Mouse (Mus musculus) midbrain, embryonic 10.5 days (tissue): ENCODE results near the gene Fam193a. TPM values are rescaled to one million over a fixed set of nuclear protein-coding genes. Genes with fewer than 3 reads are reported as not detected.

Source experiments
- DNase-seq: peaks from one replicate; pipeline ENCODE4 v3.0.0-alpha.2; 2017; ENCODE audit warnings: low spot score
- H3K27ac ChIP-seq: fragments of 300-500 bp; sonication (generic); replicated peaks from 2 replicates; pipeline ENCODE4 v1.5.1; 2016; ENCODE audit warnings: mild to moderate bottlenecking
- H3K27me3 ChIP-seq: fragments of 300-500 bp; sonication (generic); 2 replicates; pipeline ENCODE4 v1.6.1; 2016; ENCODE audit warnings: low read depth, mild to moderate bottlenecking; ENCODE audit not compliant: poor library complexity, severe bottlenecking
- H3K36me3 ChIP-seq: fragments of 300-500 bp; sonication (generic); 2 replicates; pipeline ENCODE4 v1.6.1; 2016; ENCODE audit warnings: mild to moderate bottlenecking, moderate library complexity
- H3K4me1 ChIP-seq: fragments of 300-500 bp; sonication (generic); 2 replicates; pipeline ENCODE4 v1.6.1; 2016
- H3K4me3 ChIP-seq: fragments of 300-500 bp; sonication (generic); 2 replicates; pipeline ENCODE4 v1.5.1; 2016; ENCODE audit warnings: mild to moderate bottlenecking, moderate library complexity
- H3K9me3 ChIP-seq: fragments of 300-500 bp; sonication (generic); replicated peaks from 2 replicates; pipeline ENCODE4 v1.6.1; 2016; ENCODE audit warnings: mild to moderate bottlenecking
- WGBS: fragments of 180-500 bp; shearing (Covaris S2); methylation state at CpG from one replicate; pipeline ENCODE4 v1.1.7; 2016; 5-methylcytosine and 5-hydroxymethylcytosine counted together
- polyA plus RNA-seq: library from polyadenylated mRNA; unstranded; fragments of >200 nt; fragmentation: Nextera tagmentation; extraction: Ambion mirVana; gene quantifications from 2 replicates; pipeline ENCODE4 v1.2.1, GENCODE M21; 2016

Gene Fam193a
- polyA plus RNA-seq, 1 experiment from 2014 or later, result 12.1 TPM

GRCm38 (mm10) chr5:34520458-34521209 is 150.9 kb downstream of the Fam193a start:
- Histone ChIP-seq H3K27me3 (peaks cover 10% of the 10 kb centered on the region), H3K9me3 (no peaks in the 10 kb centered on the region), H3K4me1 (peaks cover under 1% of the 10 kb centered on the region), H3K27ac (no peak overlapping the region), H3K36me3 (no peaks in the 10 kb centered on the region), H3K4me3 (no peak overlapping the region)
- no peak for DNase-seq
- 77% methylated on average over 11 of the region's 11 CpGs for WGBS

GRCm38 (mm10) chr5:34521337-34521736 is 151.6 kb downstream of the Fam193a start:
- Histone ChIP-seq H3K9me3 (no peaks in the 10 kb centered on the region), H3K4me1 (peaks cover 8% of the 10 kb centered on the region), H3K27me3 (peaks cover 14% of the 10 kb centered on the region), H3K36me3 (no peaks in the 10 kb centered on the region), H3K27ac (no peak overlapping the region), H3K4me3 (no peak overlapping the region)
- 83% methylated on average over 3 of the region's 3 CpGs for WGBS
- no peak for DNase-seq

- Histone ChIP-seq H3K36me3 (no peaks in the 10 kb centered on the region), H3K4me1 (peaks cover 12% of the 10 kb centered on the region), H3K9me3 (no peaks in the 10 kb centered on the region), H3K27ac (no peak overlapping the region), H3K4me3 (no peak overlapping the region), H3K27me3 (peaks cover 30% of the 10 kb centered on the region)
- 65% methylated on average over 4 of the region's 4 CpGs for WGBS
- no peak for DNase-seq
Measured at GRCm38 (mm10) chr5:34523958-34524485, 154.3 kb downstream of the Fam193a start.

- no peak for DNase-seq
- Histone ChIP-seq H3K4me3 (no peak overlapping the region), H3K27me3 (peaks cover 30% of the 10 kb centered on the region), H3K36me3 (no peaks in the 10 kb centered on the region), H3K27ac (no peak overlapping the region), H3K4me1 (peaks cover 12% of the 10 kb centered on the region), H3K9me3 (no peaks in the 10 kb centered on the region)
Measured at GRCm38 (mm10) chr5:34524511-34524910, 154.8 kb downstream of the Fam193a start.

GRCm38 (mm10) chr5:34525663-34526476 is 156.1 kb downstream of the Fam193a start, which contains the start of gene Sh3bp2:
Gene Sh3bp2 (plus strand): TSS chr5:34525838.
- Histone ChIP-seq H3K4me3 (peak within 1 kb of the TSS; percentile 65), H3K27me3 (peaks cover 30% of the 10 kb centered on the region), H3K36me3 (no peaks in the 10 kb centered on the region), H3K4me1 (peaks cover 12% of the 10 kb centered on the region), H3K9me3 (no peaks in the 10 kb centered on the region), H3K27ac (peak within 1 kb of the TSS; percentile 69; the same call in 1 of the 2 replicates)
- peak; percentile 90 for DNase-seq
- 3% methylated on average over 38 of the region's 38 CpGs for WGBS

GRCm38 (mm10) chr5:34526477-34526775 is 156.7 kb downstream of the Fam193a start:
- no peak for DNase-seq
- WGBS, result 34% methylated on average over 5 of the region's 5 CpGs
- H3K27me3 ChIP-seq, result peaks cover 30% of the 10 kb centered on the region
- no peak overlapping the region for H3K27ac ChIP-seq
- peak overlapping the region; percentile 65 for H3K4me3 ChIP-seq
- no peaks in the 10 kb centered on the region for H3K36me3 ChIP-seq
- H3K9me3 ChIP-seq, result no peaks in the 10 kb centered on the region
- H3K4me1 ChIP-seq, result peaks cover 12% of the 10 kb centered on the region

GRCm38 (mm10) chr5:34527352-34527751 is 157.6 kb downstream of the Fam193a start:
- no peak for DNase-seq
- Histone ChIP-seq H3K36me3 (no peaks in the 10 kb centered on the region), H3K4me1 (peaks cover 12% of the 10 kb centered on the region), H3K9me3 (no peaks in the 10 kb centered on the region), H3K27ac (no peak overlapping the region), H3K4me3 (no peak overlapping the region), H3K27me3 (peaks cover 30% of the 10 kb centered on the region)
- WGBS, result 87% methylated on average over 2 of the region's 2 CpGs

GRCm38 (mm10) chr5:34528724-34529123 is 159.0 kb downstream of the Fam193a start:
- H3K9me3 ChIP-seq, result no peaks in the 10 kb centered on the region
- no peaks in the 10 kb centered on the region for H3K36me3 ChIP-seq
- H3K27ac ChIP-seq, result no peak overlapping the region
- peaks cover 12% of the 10 kb centered on the region for H3K4me1 ChIP-seq
- no peak for DNase-seq
- 87% methylated on average over 5 of the region's 5 CpGs for WGBS
- peaks cover 30% of the 10 kb centered on the region for H3K27me3 ChIP-seq
- no peak overlapping the region for H3K4me3 ChIP-seq

GRCm38 (mm10) chr5:34530116-34530515 is 160.4 kb downstream of the Fam193a start:
- Histone ChIP-seq H3K27me3 (peaks cover 20% of the 10 kb centered on the region), H3K4me1 (peaks cover 12% of the 10 kb centered on the region), H3K9me3 (no peaks in the 10 kb centered on the region), H3K4me3 (no peak overlapping the region), H3K27ac (no peak overlapping the region), H3K36me3 (no peaks in the 10 kb centered on the region)
- WGBS, result 84% methylated on average over 5 of the region's 5 CpGs
- no peak for DNase-seq

- DNase-seq, result no peak
- H3K27me3 ChIP-seq, result peaks cover 20% of the 10 kb centered on the region
- H3K9me3 ChIP-seq, result no peaks in the 10 kb centered on the region
- H3K27ac ChIP-seq, result no peak overlapping the region
- no peaks in the 10 kb centered on the region for H3K36me3 ChIP-seq
- 60% methylated on average over 4 of the region's 4 CpGs for WGBS
- H3K4me3 ChIP-seq, result no peak overlapping the region
- H3K4me1 ChIP-seq, result peaks cover 11% of the 10 kb centered on the region
Measured at GRCm38 (mm10) chr5:34530687-34531086, 161.0 kb downstream of the Fam193a start.

- Histone ChIP-seq H3K36me3 (no peaks in the 10 kb centered on the region), H3K9me3 (no peaks in the 10 kb centered on the region), H3K27me3 (no peaks in the 10 kb centered on the region), H3K27ac (no peak overlapping the region), H3K4me3 (no peak overlapping the region), H3K4me1 (no peaks in the 10 kb centered on the region)
- DNase-seq, result no peak
- 79% methylated on average over 5 of the region's 5 CpGs for WGBS
Measured at GRCm38 (mm10) chr5:34533066-34533465, 163.3 kb downstream of the Fam193a start.

- H3K4me3 ChIP-seq, result no peak overlapping the region
- no peak overlapping the region for H3K27ac ChIP-seq
- WGBS, result 86% methylated on average over 3 of the region's 3 CpGs
- no peaks in the 10 kb centered on the region for H3K9me3 ChIP-seq
- no peaks in the 10 kb centered on the region for H3K27me3 ChIP-seq
- DNase-seq, result no peak
- no peaks in the 10 kb centered on the region for H3K36me3 ChIP-seq
- no peaks in the 10 kb centered on the region for H3K4me1 ChIP-seq
Measured at GRCm38 (mm10) chr5:34533820-34534219, 164.1 kb downstream of the Fam193a start.
